Mouse (Mus musculus) kidney, adult 11 months (tissue): ENCODE data around the gene Pcnt.

Experiments
- DNase-seq: peaks from one replicate; pipeline ENCODE4 v3.0.0; 2022

The Pcnt gene

GRCm38 (mm10) chr10:76392596-76392995 is 50.0 kb downstream of the Pcnt start:
- no peak for DNase-seq

- peak; percentile 10 for DNase-seq
Observed at GRCm38 (mm10) chr10:76391786-76392185, 50.8 kb downstream of the Pcnt start.

GRCm38 (mm10) chr10:76391166-76391565 is 51.4 kb downstream of the Pcnt start:
- DNase-seq: no peak

GRCm38 (mm10) chr10:76374981-76375380 is 67.6 kb downstream of the Pcnt start:
- DNase-seq: no peak

GRCm38 (mm10) chr10:76371736-76372135 is 70.8 kb downstream of the Pcnt start:
- no peak for DNase-seq

- no peak for DNase-seq
Observed at GRCm38 (mm10) chr10:76368766-76369165, 73.8 kb downstream of the Pcnt start.

- no peak for DNase-seq
Observed at GRCm38 (mm10) chr10:76363233-76363632, 79.4 kb downstream of the Pcnt start.

- DNase-seq: no peak
Observed at GRCm38 (mm10) chr10:76358468-76358867, 84.1 kb downstream of the Pcnt start.

GRCm38 (mm10) chr10:76357286-76357875 is 85.2 kb downstream of the Pcnt start:
- DNase-seq: no peak

GRCm38 (mm10) chr10:76354974-76355373 is 87.6 kb downstream of the Pcnt start:
- DNase-seq: no peak

GRCm38 (mm10) chr10:76353986-76354385 is 88.6 kb downstream of the Pcnt start:
- DNase-seq: no peak

- no peak for DNase-seq
Observed at GRCm38 (mm10) chr10:76351953-76352352, 90.6 kb downstream of the Pcnt start.

- peak; percentile 41 for DNase-seq
Observed at GRCm38 (mm10) chr10:76346589-76346988, 96.0 kb downstream of the Pcnt start.

- peak; percentile 33 for DNase-seq
Observed at GRCm38 (mm10) chr10:76346043-76346491, 96.5 kb downstream of the Pcnt start.

- DNase-seq: no peak
Observed at GRCm38 (mm10) chr10:76345540-76345902, 97.1 kb downstream of the Pcnt start.

GRCm38 (mm10) chr10:76344711-76345539 is 97.7 kb downstream of the Pcnt start, which contains the start of gene Dip2a:
Dip2a (minus strand) TSS chr10:76345291.
- peak; percentile 95 for DNase-seq

- no peak for DNase-seq
Observed at GRCm38 (mm10) chr10:76334350-76334749, 108.2 kb downstream of the Pcnt start.

- DNase-seq: no peak
Observed at GRCm38 (mm10) chr10:76332040-76332439, 110.5 kb downstream of the Pcnt start.

GRCm38 (mm10) chr10:76329093-76329492 is 113.5 kb downstream of the Pcnt start:
- DNase-seq: no peak

GRCm38 (mm10) chr10:76328574-76328973 is 114.0 kb downstream of the Pcnt start:
- no peak for DNase-seq

GRCm38 (mm10) chr10:76326304-76327006 is 116.1 kb downstream of the Pcnt start:
- peak; percentile 17 for DNase-seq

GRCm38 (mm10) chr10:76317623-76318022 is 125.0 kb downstream of the Pcnt start:
- no peak for DNase-seq

- DNase-seq: no peak
Observed at GRCm38 (mm10) chr10:76316194-76316593, 126.4 kb downstream of the Pcnt start.

- DNase-seq: no peak
Observed at GRCm38 (mm10) chr10:76306738-76307137, 135.8 kb downstream of the Pcnt start.
